Mouse (Mus musculus) cortical plate, adult 2 months (tissue): ENCODE measurements around the gene Mapk12.

Source experiments
- CTCF ChIP-seq: fragments of 200-500 bp; IDR thresholded peaks from 2 replicates; pipeline ENCODE4 v1.5.1; 2011; ENCODE audit warnings: mild to moderate bottlenecking, control low read depth, low read length; ENCODE audit not compliant: insufficient read depth; ENCODE audit errors: extremely low read depth
- POLR2A ChIP-seq: fragments of 200-500 bp; IDR thresholded peaks from 2 replicates; pipeline ENCODE4 v1.6.1; 2011; ENCODE audit warnings: mild to moderate bottlenecking, low read length, control low read depth; ENCODE audit not compliant: insufficient read depth; ENCODE audit errors: extremely low read depth

- no peak for TF ChIP-seq POLR2A
- no peak for TF ChIP-seq CTCF
Measured at GRCm38 (mm10) chr15:89175411-89176155, 35.1 kb upstream of the Mapk12 start.
